Mouse (Mus musculus) hindbrain, embryonic 11.5 days (tissue): ENCODE data around the gene Gm19684. TPM values are rescaled to one million over a fixed set of nuclear protein-coding genes. Genes with fewer than 3 reads are reported as not detected.

Experiments used
- polyA plus RNA-seq: library from polyadenylated mRNA; unstranded; fragments of >200 nt; fragmentation: Nextera tagmentation; extraction: Ambion mirVana; gene quantifications from 2 replicates; pipeline ENCODE4 v1.2.1, GENCODE M21; 2014

The Gm19684 gene
- polyA plus RNA-seq, 1 experiment from 2014 or later, result not detected

Other genes with a start within 250 kb of the Gm19684 start
- gene Dhx16, start 241.9 kb upstream of the Gm19684 start, polyA plus RNA-seq, result 33.5 and 39.8 TPM in 2 replicates
- 23.6 and 25.2 TPM in 2 replicates for gene 2310061I04Rik, start 224.2 kb upstream of the Gm19684 start, polyA plus RNA-seq
- 200 and 243 TPM in 2 replicates for gene Atat1, start 211.6 kb upstream of the Gm19684 start, polyA plus RNA-seq
- gene Mrps18b, start 205.3 kb upstream of the Gm19684 start, polyA plus RNA-seq, result 67.4 and 68.4 TPM in 2 replicates
- gene Ppp1r10, start 205.2 kb upstream of the Gm19684 start, polyA plus RNA-seq, result 42.6 and 49.8 TPM in 2 replicates
- gene Abcf1, start 151.9 kb upstream of the Gm19684 start, polyA plus RNA-seq, result 97.8 and 117 TPM in 2 replicates
- 28.0 and 29.8 TPM in 2 replicates for gene Gnl1, start 141.8 kb upstream of the Gm19684 start, polyA plus RNA-seq
- gene Prr3, start 141.4 kb upstream of the Gm19684 start, polyA plus RNA-seq, result 39.6 and 45.2 TPM in 2 replicates
- 4.1 and 5.9 TPM in 2 replicates for gene H2-T24, start 101.1 kb upstream of the Gm19684 start, polyA plus RNA-seq
- gene H2-T23, start 88.8 kb upstream of the Gm19684 start, polyA plus RNA-seq, result 3.0 and 4.0 TPM in 2 replicates
- gene H2-T22, start 78.9 kb upstream of the Gm19684 start, polyA plus RNA-seq, result 7.0 and 8.3 TPM in 2 replicates
- gene Gm6034, start 78.7 kb upstream of the Gm19684 start, polyA plus RNA-seq, result not detected in 2 replicates
- gene Gm11127, start 63.3 kb upstream of the Gm19684 start, polyA plus RNA-seq, result not detected in 2 replicates
- gene Gm7030, start 7.7 kb downstream of the Gm19684 start, polyA plus RNA-seq, result not detected in 2 replicates
- gene Gm8909, start 46.9 kb downstream of the Gm19684 start, polyA plus RNA-seq, result not detected in 2 replicates
- gene H2-T3, start 68.6 kb downstream of the Gm19684 start, polyA plus RNA-seq, result not detected in 2 replicates
- gene Rpp21, start 136.4 kb downstream of the Gm19684 start, polyA plus RNA-seq, result 86.4 and 91.0 TPM in 2 replicates
- 19.5 and 22.3 TPM in 2 replicates for gene Trim39, start 150.6 kb downstream of the Gm19684 start, polyA plus RNA-seq
- not detected in 2 replicates for gene H2-M10.2, start 164.8 kb downstream of the Gm19684 start, polyA plus RNA-seq
- not detected in 2 replicates for gene H2-M10.1, start 204.5 kb downstream of the Gm19684 start, polyA plus RNA-seq
- gene H2-M10.3, start 246.7 kb downstream of the Gm19684 start, polyA plus RNA-seq, result not detected in 2 replicates